Mouse (Mus musculus): ENCODE measurements around the gene Sdk1. TPM values are rescaled to one million over a fixed set of nuclear protein-coding genes. Genes with fewer than 3 reads are reported as not detected.

The Sdk1 gene
- polyA plus RNA-seq, 1 experiment from 2014 or later, result 1.1 TPM

DNA sequence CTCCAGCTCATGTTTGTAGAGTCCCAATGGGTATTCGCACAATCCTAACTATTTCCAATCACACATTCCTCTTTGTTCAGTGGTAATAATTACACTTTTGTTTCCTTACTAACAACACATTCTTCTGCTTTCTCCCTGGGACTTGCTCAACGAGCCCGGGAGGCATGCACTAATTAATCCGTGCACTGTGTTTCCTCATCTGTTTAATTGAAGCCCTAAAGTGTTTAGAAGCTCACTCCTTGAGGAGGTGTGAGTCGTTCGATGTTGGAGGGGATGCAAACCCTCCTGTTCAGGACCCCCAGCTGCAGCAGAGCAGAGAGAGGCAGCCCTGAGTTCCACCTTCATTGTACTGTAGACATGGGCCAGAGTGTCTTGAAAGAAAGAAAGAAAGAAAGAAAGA is 452.4 kb downstream of the Sdk1 start:
- no peak overlapping the region for H3K4me3 ChIP-seq (ENCODE audit: low read depth, low read length)
- no peaks in the 10 kb centered on the region for H3K36me3 ChIP-seq (ENCODE audit: control insufficient read depth, insufficient read depth, low read length)
- H3K4me1 ChIP-seq (ENCODE audit: control insufficient read depth, insufficient read depth, low read length), result 0 out of 2 replicates have a peak, but pooled peaks cover 2% of the 10 kb centered on the region
- peak; percentile 40; the same call in 1 of the 2 replicates for ATAC-seq
- 4% methylated on average over 6 of the region's 6 CpGs for WGBS
- DNase-seq (ENCODE audit: low spot score), result peak; percentile 51
- no peaks in the 10 kb centered on the region for H3K9me3 ChIP-seq (replicated peaks; ENCODE audit: control insufficient read depth, low read length)
- H3K4me2 ChIP-seq (ENCODE audit: low read length), result no peak overlapping the region
- H3K27me3 ChIP-seq (replicated peaks; ENCODE audit: control insufficient read depth, insufficient read depth, low read length), result no peaks in the 10 kb centered on the region
- H3K27ac ChIP-seq (ENCODE audit: low read depth, low read length), result no peak overlapping the region
- H3K9ac ChIP-seq (ENCODE audit: low read length), result no peak overlapping the region

DNA sequence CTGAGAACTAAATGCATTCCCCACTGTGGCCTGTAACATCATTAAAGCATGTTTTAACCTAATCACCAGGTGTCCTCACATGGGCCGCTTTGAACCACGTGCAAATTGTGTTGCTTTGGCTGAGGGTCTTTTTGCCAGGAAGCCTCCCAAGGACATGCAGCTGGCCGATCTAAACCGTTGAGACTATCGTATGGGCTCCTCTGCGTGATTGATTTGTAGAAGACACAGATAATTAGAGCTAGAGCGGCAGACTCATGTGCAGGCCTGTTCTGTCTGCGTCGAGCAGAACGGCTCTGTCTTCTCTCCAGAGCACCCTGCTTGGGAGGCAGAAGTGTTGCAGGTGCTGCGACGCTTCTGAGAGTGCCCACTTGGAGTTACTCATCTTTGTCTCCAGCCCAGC is 453.6 kb downstream of the Sdk1 start:
- H3K9ac ChIP-seq (ENCODE audit: low read length), result no peak overlapping the region
- ATAC-seq (no peak), DNase-seq (ENCODE audit: low spot score) (peak; percentile 40)
- H3K4me2 ChIP-seq (ENCODE audit: low read length), result no peak overlapping the region
- no peak overlapping the region for H3K4me3 ChIP-seq (ENCODE audit: low read depth, low read length)
- 19% methylated on average over 12 of the region's 12 CpGs for WGBS
- no peaks in the 10 kb centered on the region for H3K36me3 ChIP-seq (ENCODE audit: control insufficient read depth, insufficient read depth, low read length)
- H3K27me3 ChIP-seq (replicated peaks; ENCODE audit: control insufficient read depth, insufficient read depth, low read length), result no peaks in the 10 kb centered on the region
- 0 out of 2 replicates have a peak, but pooled peaks cover 2% of the 10 kb centered on the region for H3K4me1 ChIP-seq (ENCODE audit: control insufficient read depth, insufficient read depth, low read length)
- no peak overlapping the region for H3K27ac ChIP-seq (ENCODE audit: low read depth, low read length)
- no peaks in the 10 kb centered on the region for H3K9me3 ChIP-seq (replicated peaks; ENCODE audit: control insufficient read depth, low read length)

DNA sequence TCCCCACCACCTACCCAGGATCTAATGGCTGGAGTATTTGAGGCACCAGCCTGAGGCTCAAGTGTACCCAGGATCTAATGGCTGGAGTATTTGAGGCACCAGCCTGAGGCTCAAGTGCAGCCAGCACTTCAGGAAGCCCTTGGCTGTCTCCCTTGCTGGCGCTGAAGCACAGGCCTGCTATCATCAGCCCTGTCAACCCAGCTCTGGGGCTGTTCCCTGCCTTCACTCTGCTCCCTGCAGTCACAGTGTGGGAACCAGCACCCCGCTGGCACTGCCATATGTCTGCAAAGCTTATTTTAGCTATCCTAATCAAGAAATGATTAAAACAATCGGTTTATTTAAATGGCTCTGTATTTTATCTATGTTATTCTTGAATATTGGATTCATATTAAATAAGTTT is 457.1 kb downstream of the Sdk1 start:
- no peaks in the 10 kb centered on the region for H3K9me3 ChIP-seq (replicated peaks; ENCODE audit: control insufficient read depth, low read length)
- 52% methylated on average over 3 of the region's 3 CpGs for WGBS
- ATAC-seq (no peak), DNase-seq (ENCODE audit: low spot score) (no peak)
- H3K4me2 ChIP-seq (ENCODE audit: low read length), result no peak overlapping the region
- no peak overlapping the region for H3K4me3 ChIP-seq (ENCODE audit: low read depth, low read length)
- H3K4me1 ChIP-seq (ENCODE audit: control insufficient read depth, insufficient read depth, low read length), result 0 out of 2 replicates have a peak, but pooled peaks cover under 1% of the 10 kb centered on the region
- H3K9ac ChIP-seq (ENCODE audit: low read length), result no peak overlapping the region
- no peaks in the 10 kb centered on the region for H3K27me3 ChIP-seq (replicated peaks; ENCODE audit: control insufficient read depth, insufficient read depth, low read length)
- no peak overlapping the region for H3K27ac ChIP-seq (ENCODE audit: low read depth, low read length)
- no peaks in the 10 kb centered on the region for H3K36me3 ChIP-seq (ENCODE audit: control insufficient read depth, insufficient read depth, low read length)

DNA sequence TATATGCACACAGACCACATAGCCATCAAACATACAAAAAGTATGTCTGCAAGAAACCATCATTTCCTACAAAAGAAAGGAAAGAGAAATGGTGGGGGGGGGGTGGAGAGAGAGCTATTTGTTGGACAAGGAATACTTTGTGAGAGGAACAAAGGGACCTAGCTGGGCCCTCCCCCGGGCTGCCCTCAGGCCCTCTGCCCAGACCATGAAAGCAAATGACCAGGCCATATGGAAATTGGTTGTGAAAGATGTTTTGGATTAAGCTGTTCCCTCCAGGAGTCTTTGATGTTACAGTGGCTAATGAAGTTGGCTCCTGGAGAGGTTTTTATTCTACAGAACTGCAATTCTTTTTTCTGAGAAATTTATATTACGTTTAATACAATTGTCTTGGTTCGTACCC is 479.5 kb downstream of the Sdk1 start:
- 11% methylated on average over 3 of the region's 3 CpGs for WGBS
- H3K4me3 ChIP-seq (ENCODE audit: low read depth, low read length), result no peak overlapping the region
- H3K4me1 ChIP-seq (ENCODE audit: control insufficient read depth, insufficient read depth, low read length), result peaks cover 2% of the 10 kb centered on the region; the same call in 1 of the 2 replicates
- H3K27me3 ChIP-seq (replicated peaks; ENCODE audit: control insufficient read depth, insufficient read depth, low read length), result no peaks in the 10 kb centered on the region
- H3K9me3 ChIP-seq (replicated peaks; ENCODE audit: control insufficient read depth, low read length), result no peaks in the 10 kb centered on the region
- H3K36me3 ChIP-seq (ENCODE audit: control insufficient read depth, insufficient read depth, low read length), result no peaks in the 10 kb centered on the region
- H3K9ac ChIP-seq (ENCODE audit: low read length), result no peak overlapping the region
- no peak overlapping the region for H3K4me2 ChIP-seq (ENCODE audit: low read length)
- peak; percentile 33 for DNase-seq (ENCODE audit: low spot score)
- no peak for ATAC-seq
- no peak overlapping the region for H3K27ac ChIP-seq (ENCODE audit: low read depth, low read length)

DNA sequence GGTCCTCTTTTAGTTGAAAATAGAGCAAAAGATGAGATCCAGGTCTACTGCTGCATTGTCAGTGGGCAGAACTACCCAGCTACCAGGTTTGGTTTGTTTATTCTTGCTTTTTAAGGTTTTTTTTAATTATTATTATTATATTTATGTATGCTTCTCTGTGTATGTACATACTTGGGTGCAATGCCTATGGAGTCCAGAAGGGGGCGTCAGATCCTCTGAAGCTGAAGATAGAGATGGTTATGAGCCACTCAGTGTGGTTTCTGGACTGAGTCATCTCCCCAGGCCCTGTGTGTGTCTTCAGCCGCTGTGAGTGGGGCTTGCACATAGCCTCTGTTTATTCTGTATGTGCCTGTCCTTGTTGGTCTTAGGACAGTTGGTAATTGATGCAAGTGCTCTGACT is 486.7 kb downstream of the Sdk1 start:
- Histone ChIP-seq H3K4me2 (ENCODE audit: low read length) (no peak overlapping the region), H3K9me3 (replicated peaks; ENCODE audit: control insufficient read depth, low read length) (no peaks in the 10 kb centered on the region), H3K27me3 (replicated peaks; ENCODE audit: control insufficient read depth, insufficient read depth, low read length) (no peaks in the 10 kb centered on the region), H3K9ac (ENCODE audit: low read length) (no peak overlapping the region), H3K4me1 (ENCODE audit: control insufficient read depth, insufficient read depth, low read length) (no peaks in the 10 kb centered on the region), H3K27ac (ENCODE audit: low read depth, low read length) (no peak overlapping the region), H3K4me3 (ENCODE audit: low read depth, low read length) (no peak overlapping the region), H3K36me3 (ENCODE audit: control insufficient read depth, insufficient read depth, low read length) (no peaks in the 10 kb centered on the region)
- 70% methylated on average over 2 of the region's 2 CpGs for WGBS
- ATAC-seq (no peak), DNase-seq (ENCODE audit: low spot score) (no peak)

DNA sequence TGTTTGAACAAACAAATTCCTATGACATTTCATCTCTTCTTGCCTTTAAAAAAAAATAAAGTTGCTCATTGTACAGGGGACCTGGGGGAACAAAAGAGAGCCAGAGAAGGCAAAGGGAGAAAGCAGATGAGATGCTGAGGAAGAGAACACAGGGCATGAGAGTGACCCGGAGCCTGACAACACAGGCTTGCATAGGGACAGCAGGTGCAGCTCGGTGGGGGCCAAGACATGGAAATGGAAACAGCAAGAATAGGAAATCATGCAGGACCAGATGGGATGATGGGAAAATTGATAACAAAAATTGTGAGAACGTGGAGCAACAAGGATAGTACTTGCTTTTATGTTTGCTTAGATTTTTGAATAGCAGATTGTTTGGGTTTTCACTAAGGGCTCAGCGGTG is 488.7 kb downstream of the Sdk1 start:
- H3K4me3 ChIP-seq (ENCODE audit: low read depth, low read length), result no peak overlapping the region
- ATAC-seq, result no peak
- no peaks in the 10 kb centered on the region for H3K27me3 ChIP-seq (replicated peaks; ENCODE audit: control insufficient read depth, insufficient read depth, low read length)
- WGBS, result 55% methylated on average over 4 of the region's 4 CpGs
- no peak overlapping the region for H3K4me2 ChIP-seq (ENCODE audit: low read length)
- no peaks in the 10 kb centered on the region for H3K9me3 ChIP-seq (replicated peaks; ENCODE audit: control insufficient read depth, low read length)
- no peak for DNase-seq (ENCODE audit: low spot score)
- H3K27ac ChIP-seq (ENCODE audit: low read depth, low read length), result no peak overlapping the region
- no peak overlapping the region for H3K9ac ChIP-seq (ENCODE audit: low read length)
- no peaks in the 10 kb centered on the region for H3K4me1 ChIP-seq (ENCODE audit: control insufficient read depth, insufficient read depth, low read length)
- no peaks in the 10 kb centered on the region for H3K36me3 ChIP-seq (ENCODE audit: control insufficient read depth, insufficient read depth, low read length)

DNA sequence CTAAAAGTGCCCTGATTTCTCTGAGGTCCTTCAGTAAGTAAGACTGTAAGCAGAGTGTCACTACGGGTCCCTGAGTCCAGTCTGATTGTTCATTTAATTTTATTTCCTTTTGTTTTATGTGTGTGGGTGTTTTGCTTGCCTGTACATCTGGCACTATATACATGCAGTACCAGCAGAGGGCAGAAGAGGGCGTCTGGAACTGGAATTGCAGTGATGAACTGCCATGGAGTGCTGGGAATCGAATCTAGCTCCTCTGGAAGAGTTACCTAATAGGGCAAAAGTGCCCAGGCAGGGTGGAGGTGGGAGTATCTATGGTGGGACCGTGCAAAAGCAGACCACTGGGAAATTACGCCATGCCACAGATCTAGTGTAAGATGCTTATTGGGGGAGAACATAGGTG is 497.4 kb downstream of the Sdk1 start:
- Histone ChIP-seq H3K4me2 (ENCODE audit: low read length) (no peak overlapping the region), H3K36me3 (ENCODE audit: control insufficient read depth, insufficient read depth, low read length) (no peaks in the 10 kb centered on the region), H3K27me3 (replicated peaks; ENCODE audit: control insufficient read depth, insufficient read depth, low read length) (no peaks in the 10 kb centered on the region), H3K9me3 (replicated peaks; ENCODE audit: control insufficient read depth, low read length) (no peaks in the 10 kb centered on the region), H3K4me1 (ENCODE audit: control insufficient read depth, insufficient read depth, low read length) (no peaks in the 10 kb centered on the region), H3K9ac (ENCODE audit: low read length) (no peak overlapping the region), H3K4me3 (ENCODE audit: low read depth, low read length) (no peak overlapping the region), H3K27ac (ENCODE audit: low read depth, low read length) (no peak overlapping the region)
- 67% methylated on average over 5 of the region's 5 CpGs for WGBS
- DNase-seq (ENCODE audit: low spot score) (no peak), ATAC-seq (no peak)

DNA sequence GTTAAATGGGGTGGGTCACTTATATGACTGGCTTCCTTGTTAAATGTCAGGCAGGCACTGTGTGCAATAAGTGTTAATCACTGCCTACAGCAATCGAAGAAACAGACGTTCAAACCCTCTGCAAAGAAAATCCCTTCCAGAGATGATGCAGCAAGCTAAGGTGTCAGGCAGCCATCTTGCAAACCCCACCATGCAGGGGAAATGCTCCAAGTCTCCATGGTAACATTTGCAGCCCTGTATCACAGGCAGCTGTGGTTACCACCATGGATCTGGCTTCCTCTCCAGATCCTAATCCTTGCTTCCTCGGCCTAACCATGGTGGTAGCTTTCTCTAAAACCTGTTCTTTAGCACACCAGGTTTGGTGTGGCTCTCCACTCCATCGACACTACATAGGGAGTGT is 507.5 kb downstream of the Sdk1 start:
- no peak overlapping the region for H3K27ac ChIP-seq (ENCODE audit: low read depth, low read length)
- 0 out of 2 replicates have a peak, but pooled peaks cover 3% of the 10 kb centered on the region for H3K27me3 ChIP-seq (replicated peaks; ENCODE audit: control insufficient read depth, insufficient read depth, low read length)
- H3K4me1 ChIP-seq (ENCODE audit: control insufficient read depth, insufficient read depth, low read length), result no peaks in the 10 kb centered on the region
- WGBS, result 84% methylated on average over 4 of the region's 4 CpGs
- H3K36me3 ChIP-seq (ENCODE audit: control insufficient read depth, insufficient read depth, low read length), result no peaks in the 10 kb centered on the region
- H3K9ac ChIP-seq (ENCODE audit: low read length), result no peak overlapping the region
- no peak overlapping the region for H3K4me2 ChIP-seq (ENCODE audit: low read length)
- no peak for ATAC-seq
- H3K9me3 ChIP-seq (replicated peaks; ENCODE audit: control insufficient read depth, low read length), result no peaks in the 10 kb centered on the region
- no peak overlapping the region for H3K4me3 ChIP-seq (ENCODE audit: low read depth, low read length)
- peak; percentile 56 for DNase-seq (ENCODE audit: low spot score)

DNA sequence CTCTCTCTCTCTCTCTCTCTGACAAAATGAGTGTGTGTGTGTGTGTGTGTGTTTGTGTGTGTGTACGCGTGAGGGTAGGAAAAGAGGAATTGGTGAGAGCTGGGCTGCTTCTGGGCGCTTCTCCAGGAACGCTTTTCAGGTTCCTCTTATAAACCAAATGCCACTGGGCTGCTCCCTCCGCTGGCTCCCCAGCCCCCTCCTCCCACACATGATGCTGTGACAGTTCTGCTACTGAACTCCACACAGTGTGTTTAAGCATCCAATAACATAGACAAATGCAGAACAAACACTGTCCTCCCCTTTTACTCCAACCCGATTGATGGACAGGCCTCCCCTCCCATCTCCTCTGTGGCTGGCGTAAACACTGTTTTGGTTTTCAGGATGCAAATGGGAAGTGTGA is 513.0 kb downstream of the Sdk1 start:
- no peaks in the 10 kb centered on the region for H3K9me3 ChIP-seq (replicated peaks; ENCODE audit: control insufficient read depth, low read length)
- 0 out of 2 replicates have a peak, but pooled peaks cover 3% of the 10 kb centered on the region for H3K27me3 ChIP-seq (replicated peaks; ENCODE audit: control insufficient read depth, insufficient read depth, low read length)
- peak; percentile 80 for ATAC-seq
- no peaks in the 10 kb centered on the region for H3K36me3 ChIP-seq (ENCODE audit: control insufficient read depth, insufficient read depth, low read length)
- no peak overlapping the region for H3K27ac ChIP-seq (ENCODE audit: low read depth, low read length)
- no peak overlapping the region for H3K4me3 ChIP-seq (ENCODE audit: low read depth, low read length)
- H3K4me2 ChIP-seq (ENCODE audit: low read length), result peak overlapping the region; percentile 24; the same call in 1 of the 2 replicates
- DNase-seq (ENCODE audit: low spot score), result peak; percentile 77
- no peak overlapping the region for H3K9ac ChIP-seq (ENCODE audit: low read length)
- H3K4me1 ChIP-seq (ENCODE audit: control insufficient read depth, insufficient read depth, low read length), result peaks cover 14% of the 10 kb centered on the region
- 3% methylated on average over 7 of the region's 7 CpGs for WGBS
